Mouse (Mus musculus) E14TG2a.4 (cell line): Measurements from ENCODE around the gene Vav1.

Experiments used
- CTCF ChIP-seq: conservative IDR thresholded peaks from 2 replicates; pipeline ENCODE4 v1.5.1; 2014; ENCODE audit warnings: low read length
- NANOG ChIP-seq: IDR thresholded peaks from 2 replicates; pipeline ENCODE4 v1.6.1; 2014; ENCODE audit warnings: borderline replicate concordance, low read length, mixed read lengths
- POU5F1 ChIP-seq: IDR thresholded peaks from 2 replicates; pipeline ENCODE4 v1.6.1; 2014; ENCODE audit warnings: low read length, borderline replicate concordance

GRCm38 (mm10) chr17:57248201-57248699 lies 30.6 kb upstream of the Vav1 start, which contains the start of gene Gpr108:
- TF ChIP-seq CTCF (peak; percentile 34), POU5F1 (no peak), NANOG (no peak)
